Mouse (Mus musculus): Measurements from ENCODE around the gene Rad51b. TPM values are rescaled to one million over a fixed set of nuclear protein-coding genes. Genes with fewer than 3 reads are reported as not detected.
"Not testable (repeated sequence)": the region's sequence is repeated elsewhere in the genome, so short reads cannot be mapped to it uniquely, and the experiment has no call there.

The Rad51b gene
- polyA plus RNA-seq, 1 experiment from 2014 or later, result 4.9 TPM

DNA sequence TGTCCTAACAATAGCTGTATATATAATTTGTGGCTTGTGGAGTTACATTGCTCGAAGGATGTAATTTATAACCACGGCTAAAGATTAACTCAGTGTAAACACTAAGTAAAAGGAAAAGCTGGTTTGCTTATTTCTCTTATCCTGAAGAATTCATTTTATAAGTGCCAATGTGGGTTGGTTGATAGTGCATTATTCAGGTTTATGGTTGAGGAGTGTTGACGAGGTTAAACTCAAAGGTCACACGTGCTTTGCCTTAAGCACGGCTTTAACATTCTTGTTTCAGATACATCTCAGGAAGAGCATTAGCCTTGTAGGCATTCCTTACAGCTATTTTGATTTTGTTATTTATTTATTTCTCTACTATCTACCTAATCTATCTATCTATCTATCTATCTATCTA, 20.3 kb downstream of the Rad51b start:
- H3K9me3 ChIP-seq (replicated peaks; ENCODE audit: control insufficient read depth, low read length), result no peaks in the 10 kb centered on the region
- no peaks in the 10 kb centered on the region for H3K4me1 ChIP-seq (ENCODE audit: control insufficient read depth, insufficient read depth, low read length)
- no peak for ATAC-seq (replicated peaks; ENCODE audit: insufficient number of reproducible peaks, low FRiP score, low TSS enrichment, low read depth)
- no peaks in the 10 kb centered on the region for H3K36me3 ChIP-seq (replicated peaks; ENCODE audit: control insufficient read depth, insufficient read depth, low read depth, low read length)
- no peak overlapping the region for H3K4me2 ChIP-seq (ENCODE audit: low read depth, low read length)
- no peak for DNase-seq (ENCODE audit: low spot score)
- H3K27ac ChIP-seq (replicated peaks; ENCODE audit: low read depth, low read length), result no peak overlapping the region
- H3K9ac ChIP-seq (replicated peaks; ENCODE audit: low read length), result no peak overlapping the region
- no peak overlapping the region for H3K4me3 ChIP-seq (ENCODE audit: low read depth, low read length)
- whole genome bisulfite sequencing, result 88% methylated on average over 5 of the region's 5 CpGs
- H3K27me3 ChIP-seq (ENCODE audit: control insufficient read depth, insufficient read depth, low read length), result no peaks in the 10 kb centered on the region

DNA sequence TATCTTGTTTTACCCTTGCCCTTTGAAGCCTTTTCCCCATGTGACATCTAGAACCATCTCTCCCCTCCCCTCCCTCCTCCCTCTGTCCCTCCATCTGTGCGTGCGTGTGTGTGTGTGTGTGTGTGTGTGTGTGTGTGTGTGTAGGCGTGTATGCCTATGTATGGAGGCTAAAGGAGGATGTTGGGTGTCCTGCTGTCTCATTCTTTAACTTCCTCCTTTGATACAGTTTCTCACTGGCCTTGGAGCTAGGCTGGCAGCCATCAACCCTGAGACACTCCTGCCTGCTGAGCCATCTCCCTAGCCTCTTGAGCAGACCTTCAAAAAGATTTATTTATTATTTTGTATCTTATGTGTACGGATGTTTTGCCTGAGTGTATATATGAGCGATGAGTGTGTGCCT, 23.8 kb downstream of the Rad51b start:
- H3K27ac ChIP-seq (replicated peaks; ENCODE audit: low read depth, low read length), result no peak overlapping the region
- H3K9me3 ChIP-seq (replicated peaks; ENCODE audit: control insufficient read depth, low read length), result no peaks in the 10 kb centered on the region
- no peak overlapping the region for H3K4me2 ChIP-seq (ENCODE audit: low read depth, low read length)
- no peak for ATAC-seq (replicated peaks; ENCODE audit: insufficient number of reproducible peaks, low FRiP score, low TSS enrichment, low read depth)
- H3K9ac ChIP-seq (replicated peaks; ENCODE audit: low read length), result no peak overlapping the region
- DNase-seq (ENCODE audit: low spot score), result no peak
- H3K4me3 ChIP-seq (ENCODE audit: low read depth, low read length), result no peak overlapping the region
- 92% methylated on average over 5 of the region's 5 CpGs for WGBS
- no peaks in the 10 kb centered on the region for H3K4me1 ChIP-seq (ENCODE audit: control insufficient read depth, insufficient read depth, low read length)
- H3K36me3 ChIP-seq (replicated peaks; ENCODE audit: control insufficient read depth, insufficient read depth, low read depth, low read length), result no peaks in the 10 kb centered on the region
- H3K27me3 ChIP-seq (ENCODE audit: control insufficient read depth, insufficient read depth, low read length), result no peaks in the 10 kb centered on the region

DNA sequence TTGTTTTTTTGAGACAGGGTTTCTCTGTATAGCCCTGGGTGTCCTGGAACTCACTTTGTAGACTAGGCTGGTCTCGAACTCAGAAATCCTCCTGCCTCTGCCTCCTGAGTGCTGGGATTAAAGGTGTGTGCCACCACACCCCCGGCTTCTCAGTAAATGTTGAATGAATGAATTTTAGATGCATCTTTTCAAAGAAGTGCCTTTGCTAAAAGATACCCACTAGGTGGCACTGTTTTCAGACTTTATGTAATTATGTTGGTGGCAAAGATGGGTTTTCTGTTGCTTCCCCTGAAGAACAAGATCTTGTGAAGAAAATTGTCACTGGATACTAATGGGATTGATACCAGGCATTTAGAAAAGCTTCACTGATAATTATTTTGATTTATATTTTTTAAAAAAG, 25.5 kb downstream of the Rad51b start:
- H3K36me3 ChIP-seq (replicated peaks; ENCODE audit: control insufficient read depth, insufficient read depth, low read depth, low read length); H3K27me3 ChIP-seq (ENCODE audit: control insufficient read depth, insufficient read depth, low read length); H3K27ac ChIP-seq (replicated peaks; ENCODE audit: low read depth, low read length); H3K9me3 ChIP-seq (replicated peaks; ENCODE audit: control insufficient read depth, low read length); ATAC-seq (replicated peaks; ENCODE audit: insufficient number of reproducible peaks, low FRiP score, low TSS enrichment, low read depth); H3K4me1 ChIP-seq (ENCODE audit: control insufficient read depth, insufficient read depth, low read length); H3K4me3 ChIP-seq (ENCODE audit: low read depth, low read length); H3K4me2 ChIP-seq (ENCODE audit: low read depth, low read length); H3K9ac ChIP-seq (replicated peaks; ENCODE audit: low read length): not testable (repeated sequence)
- WGBS, result 75% methylated on average over 2 of the region's 2 CpGs
- peak; percentile 77 for DNase-seq (ENCODE audit: low spot score)

DNA sequence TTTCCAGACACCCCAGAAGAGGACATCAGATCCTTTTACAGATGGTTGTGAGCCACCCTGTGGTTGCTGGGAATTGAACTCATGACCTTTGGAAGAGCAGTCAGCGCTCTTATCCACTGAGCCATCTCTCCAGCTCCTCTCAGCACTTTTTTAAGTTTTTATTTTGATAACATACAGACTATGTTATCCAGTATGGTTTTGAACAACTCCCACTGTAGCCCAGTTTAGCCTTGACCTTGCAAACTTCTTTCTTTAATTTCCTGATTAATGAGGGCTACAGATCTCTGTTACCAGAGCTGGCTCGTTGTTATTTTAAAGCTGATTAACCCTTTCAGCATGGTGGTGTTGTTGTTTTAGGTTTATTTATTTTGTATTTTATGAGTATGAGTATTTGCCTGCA, 29.2 kb downstream of the Rad51b start:
- H3K27ac ChIP-seq (replicated peaks; ENCODE audit: low read depth, low read length), result no peak overlapping the region
- H3K9ac ChIP-seq (replicated peaks; ENCODE audit: low read length), result no peak overlapping the region
- H3K4me1 ChIP-seq (ENCODE audit: control insufficient read depth, insufficient read depth, low read length), result no peaks in the 10 kb centered on the region
- ATAC-seq (replicated peaks; ENCODE audit: insufficient number of reproducible peaks, low FRiP score, low TSS enrichment, low read depth), result no peak
- 55% methylated on average over 2 of the region's 2 CpGs for WGBS
- no peak for DNase-seq (ENCODE audit: low spot score)
- no peak overlapping the region for H3K4me2 ChIP-seq (ENCODE audit: low read depth, low read length)
- H3K9me3 ChIP-seq (replicated peaks; ENCODE audit: control insufficient read depth, low read length), result no peaks in the 10 kb centered on the region
- no peaks in the 10 kb centered on the region for H3K27me3 ChIP-seq (ENCODE audit: control insufficient read depth, insufficient read depth, low read length)
- H3K36me3 ChIP-seq (replicated peaks; ENCODE audit: control insufficient read depth, insufficient read depth, low read depth, low read length), result no peaks in the 10 kb centered on the region
- no peak overlapping the region for H3K4me3 ChIP-seq (ENCODE audit: low read depth, low read length)

GRCm38 (mm10) chr12:79326745-79327144, 29.7 kb downstream of the Rad51b start:
- H3K27ac ChIP-seq (replicated peaks; ENCODE audit: low read depth, low read length), result no peak overlapping the region
- no peaks in the 10 kb centered on the region for H3K9me3 ChIP-seq (replicated peaks; ENCODE audit: control insufficient read depth, low read length)
- H3K4me1 ChIP-seq (ENCODE audit: control insufficient read depth, insufficient read depth, low read length), result no peaks in the 10 kb centered on the region
- no peak for DNase-seq (ENCODE audit: low spot score)
- no peaks in the 10 kb centered on the region for H3K36me3 ChIP-seq (replicated peaks; ENCODE audit: control insufficient read depth, insufficient read depth, low read depth, low read length)
- no peak overlapping the region for H3K4me2 ChIP-seq (ENCODE audit: low read depth, low read length)
- WGBS, result 71% methylated on average over 2 of the region's 2 CpGs
- H3K4me3 ChIP-seq (ENCODE audit: low read depth, low read length), result no peak overlapping the region
- no peak overlapping the region for H3K9ac ChIP-seq (replicated peaks; ENCODE audit: low read length)
- no peaks in the 10 kb centered on the region for H3K27me3 ChIP-seq (ENCODE audit: control insufficient read depth, insufficient read depth, low read length)
- no peak for ATAC-seq (replicated peaks; ENCODE audit: insufficient number of reproducible peaks, low FRiP score, low TSS enrichment, low read depth)

- no peaks in the 10 kb centered on the region for H3K36me3 ChIP-seq (replicated peaks; ENCODE audit: control insufficient read depth, insufficient read depth, low read depth, low read length)
- no peak overlapping the region for H3K9ac ChIP-seq (replicated peaks; ENCODE audit: low read length)
- no peaks in the 10 kb centered on the region for H3K27me3 ChIP-seq (ENCODE audit: control insufficient read depth, insufficient read depth, low read length)
- no peak overlapping the region for H3K27ac ChIP-seq (replicated peaks; ENCODE audit: low read depth, low read length)
- H3K4me1 ChIP-seq (ENCODE audit: control insufficient read depth, insufficient read depth, low read length), result no peaks in the 10 kb centered on the region
- H3K4me2 ChIP-seq (ENCODE audit: low read depth, low read length), result no peak overlapping the region
- WGBS, result 42% methylated on average over 2 of the region's 2 CpGs
- no peaks in the 10 kb centered on the region for H3K9me3 ChIP-seq (replicated peaks; ENCODE audit: control insufficient read depth, low read length)
- no peak overlapping the region for H3K4me3 ChIP-seq (ENCODE audit: low read depth, low read length)
- ATAC-seq (replicated peaks; ENCODE audit: insufficient number of reproducible peaks, low FRiP score, low TSS enrichment, low read depth), result no peak
- DNase-seq (ENCODE audit: low spot score), result no peak
Observed at GRCm38 (mm10) chr12:79327868-79328267, 30.8 kb downstream of the Rad51b start.

GRCm38 (mm10) chr12:79330571-79330970, 33.5 kb downstream of the Rad51b start:
- H3K9me3 ChIP-seq (replicated peaks; ENCODE audit: control insufficient read depth, low read length), result no peaks in the 10 kb centered on the region
- H3K27ac ChIP-seq (replicated peaks; ENCODE audit: low read depth, low read length), result no peak overlapping the region
- H3K4me3 ChIP-seq (ENCODE audit: low read depth, low read length), result no peak overlapping the region
- no peak overlapping the region for H3K9ac ChIP-seq (replicated peaks; ENCODE audit: low read length)
- no peaks in the 10 kb centered on the region for H3K4me1 ChIP-seq (ENCODE audit: control insufficient read depth, insufficient read depth, low read length)
- DNase-seq (ENCODE audit: low spot score) (peak; percentile 26), ATAC-seq (replicated peaks; ENCODE audit: insufficient number of reproducible peaks, low FRiP score, low TSS enrichment, low read depth) (no peak)
- no peak overlapping the region for H3K4me2 ChIP-seq (ENCODE audit: low read depth, low read length)
- H3K36me3 ChIP-seq (replicated peaks; ENCODE audit: control insufficient read depth, insufficient read depth, low read depth, low read length), result no peaks in the 10 kb centered on the region
- no peaks in the 10 kb centered on the region for H3K27me3 ChIP-seq (ENCODE audit: control insufficient read depth, insufficient read depth, low read length)
- 37% methylated on average over 2 of the region's 2 CpGs for WGBS

GRCm38 (mm10) chr12:79331722-79332121, 34.6 kb downstream of the Rad51b start:
- Histone ChIP-seq H3K36me3 (replicated peaks; ENCODE audit: control insufficient read depth, insufficient read depth, low read depth, low read length) (no peaks in the 10 kb centered on the region), H3K27me3 (ENCODE audit: control insufficient read depth, insufficient read depth, low read length) (no peaks in the 10 kb centered on the region), H3K4me1 (ENCODE audit: control insufficient read depth, insufficient read depth, low read length) (no peaks in the 10 kb centered on the region), H3K9ac (replicated peaks; ENCODE audit: low read length) (no peak overlapping the region), H3K4me3 (ENCODE audit: low read depth, low read length) (no peak overlapping the region), H3K9me3 (replicated peaks; ENCODE audit: control insufficient read depth, low read length) (no peaks in the 10 kb centered on the region), H3K4me2 (ENCODE audit: low read depth, low read length) (no peak overlapping the region), H3K27ac (replicated peaks; ENCODE audit: low read depth, low read length) (no peak overlapping the region)
- ATAC-seq (replicated peaks; ENCODE audit: insufficient number of reproducible peaks, low FRiP score, low TSS enrichment, low read depth) (no peak), DNase-seq (ENCODE audit: low spot score) (no peak)
- 82% methylated on average over 4 of the region's 4 CpGs for WGBS

Data from embryonic facial prominence, embryonic 11.5 days (tissue).